Mouse (Mus musculus) ES-E14 (cell line): ENCODE data around the gene Fkbp1a. TPM values are rescaled to one million over a fixed set of nuclear protein-coding genes. Genes with fewer than 3 reads are reported as not detected.

Experiments used
- DNase-seq: peaks from one replicate; pipeline ENCODE4 v3.0.0-alpha.2; 2013; ENCODE audit warnings: low read depth, low spot score
- H3K27ac ChIP-seq: 2 replicates; pipeline ENCODE4 v1.5.1; 2012; ENCODE audit warnings: low read depth, mild to moderate bottlenecking, low read length, moderate library complexity, mixed read lengths; ENCODE audit not compliant: poor library complexity, insufficient read depth, severe bottlenecking
- H3K36me3 ChIP-seq: 2 replicates; pipeline ENCODE4 v1.6.1; 2012; ENCODE audit warnings: mild to moderate bottlenecking, low read length, moderate library complexity, mixed read lengths; ENCODE audit not compliant: control insufficient read depth, poor library complexity, insufficient read depth, severe bottlenecking
- H3K4me1 ChIP-seq, 2 experiments: fragments of 150-350 bp in 1 of 2; sonication (generic) in 1 of 2; 2 replicates each; pipeline ENCODE4 v1.6.1; 2012; ENCODE audit warnings: low read length in 2 of 2, mild to moderate bottlenecking in 1 of 2, mixed read lengths in 1 of 2; ENCODE audit not compliant: control insufficient read depth in 2 of 2, insufficient read depth in 2 of 2, poor library complexity in 1 of 2
- H3K4me3 ChIP-seq, 2 experiments: fragments of 150-350 bp in 1 of 2; sonication (generic) in 1 of 2; 2 replicates each; pipeline ENCODE4 v1.5.1; 2012; ENCODE audit warnings: low read length in 2 of 2, low read depth in 1 of 2, mild to moderate bottlenecking in 1 of 2, mixed read lengths in 1 of 2; ENCODE audit not compliant: insufficient read depth in 1 of 2, poor library complexity in 1 of 2, severe bottlenecking in 1 of 2
- H3K9ac ChIP-seq: 2 replicates; pipeline ENCODE4 v1.6.1; 2012; ENCODE audit warnings: low read depth, mild to moderate bottlenecking, low read length, mixed read lengths; ENCODE audit not compliant: poor library complexity, insufficient read depth, severe bottlenecking
- H3K9me3 ChIP-seq: fragments of 150-350 bp; sonication (generic); 2 replicates; pipeline ENCODE4 v1.6.1; 2012; ENCODE audit warnings: low read depth, mild to moderate bottlenecking, low read length; ENCODE audit not compliant: control insufficient read depth, insufficient read depth
- CHD2 ChIP-seq: IDR thresholded peaks from 2 replicates; pipeline ENCODE4 v1.6.1; 2014; ENCODE audit warnings: mild to moderate bottlenecking, low read depth, low read length, inconsistent platforms
- HCFC1 ChIP-seq: IDR thresholded peaks from 2 replicates; pipeline ENCODE4 v1.6.1; 2012; ENCODE audit warnings: low read length, inconsistent platforms, borderline replicate concordance; ENCODE audit not compliant: insufficient read depth
- MAFK ChIP-seq: IDR thresholded peaks from 2 replicates; pipeline ENCODE4 v1.6.1; 2014; ENCODE audit warnings: mild to moderate bottlenecking, low read depth, low read length, inconsistent platforms; ENCODE audit not compliant: insufficient read depth
- ZC3H11A ChIP-seq: IDR thresholded peaks from 2 replicates; pipeline ENCODE4 v1.6.1; 2012; ENCODE audit warnings: low read depth, mild to moderate bottlenecking, inconsistent platforms, low read length, borderline replicate concordance
- ZNF384 ChIP-seq: IDR thresholded peaks from 2 replicates; pipeline ENCODE4 v1.6.1; 2012; ENCODE audit warnings: low read depth, low read length, inconsistent platforms
- in situ Hi-C, 2 experiments: fragments of 600-800 bp; cut with MboI; formaldehyde crosslinking; loops; one replicate each; pipeline ENCODE4 v1.15.1; 2025; ENCODE audit warnings: low sequenced_read_pairs in 2 of 2, inconsistent platforms in 1 of 2; ENCODE audit not compliant: unreplicated experiment in 2 of 2
- total RNA-seq: library from RNA; depleted of rRNA; stranded (reverse); fragments of 300-350 nt; gene quantifications from 2 replicates; pipeline ENCODE4 v1.2.3, GENCODE M21; 2012; rRNA removed

The Fkbp1a gene
- total RNA-seq, 1 experiment, result 79.5 TPM

DNA sequence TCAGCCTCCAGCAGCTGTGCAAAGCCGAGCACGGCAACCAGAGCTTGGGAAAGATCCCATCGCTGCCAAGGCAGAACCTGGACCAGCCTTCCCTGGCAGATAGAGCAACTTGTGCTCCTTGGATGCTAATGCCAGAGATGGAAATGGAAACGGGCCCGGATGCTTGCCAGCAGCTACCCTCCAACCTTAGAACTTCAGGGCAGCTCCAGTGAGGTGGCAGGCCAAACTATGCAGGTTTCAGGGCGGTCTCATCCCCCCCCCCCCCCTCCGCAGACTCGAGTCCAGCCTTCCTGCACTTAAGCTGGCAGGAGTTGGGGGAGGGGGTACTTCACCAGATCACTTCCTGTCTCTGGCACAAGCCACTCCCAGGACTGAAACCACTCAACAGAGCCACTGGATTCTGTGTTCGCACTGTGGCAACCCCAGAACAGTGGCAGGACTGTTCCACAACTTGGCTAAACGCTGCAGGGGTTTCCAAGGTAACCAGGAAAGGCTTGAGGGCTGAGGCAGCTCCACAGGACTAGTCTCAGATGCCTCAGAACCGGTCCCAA is 63.2 kb downstream of the Fkbp1a start:
- Histone ChIP-seq H3K4me3 (peak overlapping the region in 1 of 2 experiments; percentile 3; a peak in 1 of 4 replicates), H3K27ac (no peak overlapping the region), H3K9me3 (no peaks in the 10 kb centered on the region), H3K36me3 (no peaks in the 10 kb centered on the region), H3K9ac (no peak overlapping the region), H3K4me1 (peaks cover 0 to 6% of the 10 kb centered on the region in 2 experiments; a peak in 1 of 4 replicates)
- in situ Hi-C loops, result no loop called here
- no peak for TF ChIP-seq MAFK
- TF ChIP-seq CHD2, result no peak
- TF ChIP-seq ZNF384, result no peak
- no peak for TF ChIP-seq ZC3H11A
- TF ChIP-seq HCFC1, result no peak
- DNase-seq, result no peak

DNA sequence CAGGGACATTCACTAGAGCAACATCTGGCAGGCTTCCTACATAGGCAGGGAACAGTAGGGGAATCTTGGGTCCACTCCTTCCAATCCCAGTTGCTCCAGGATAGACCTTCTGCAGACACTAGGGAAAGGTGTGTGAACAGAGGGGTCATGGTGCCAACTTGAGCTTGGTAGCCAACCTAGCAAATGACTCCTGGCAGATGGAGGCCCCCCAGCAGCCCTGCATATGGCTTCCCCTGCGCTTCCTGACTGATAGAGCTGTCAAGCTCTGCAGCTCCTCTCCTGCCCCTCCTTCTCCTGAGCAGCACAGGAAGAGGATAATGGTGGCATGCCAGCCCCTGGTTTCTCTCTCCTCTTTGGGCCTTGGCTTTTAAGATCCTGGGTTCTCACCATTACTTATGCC is 66.2 kb downstream of the Fkbp1a start:
- in situ Hi-C loops, result no loop called here
- Histone ChIP-seq H3K4me1 (peaks cover 0 to 6% of the 10 kb centered on the region in 2 experiments; a peak in 1 of 4 replicates), H3K36me3 (no peaks in the 10 kb centered on the region), H3K9me3 (no peaks in the 10 kb centered on the region), H3K4me3 (no peak overlapping the region), H3K9ac (no peak overlapping the region), H3K27ac (no peak overlapping the region)
- DNase-seq, result no peak
- no peak for TF ChIP-seq CHD2
- TF ChIP-seq ZC3H11A, result no peak
- TF ChIP-seq ZNF384, result no peak
- TF ChIP-seq MAFK, result no peak
- TF ChIP-seq HCFC1, result no peak

DNA sequence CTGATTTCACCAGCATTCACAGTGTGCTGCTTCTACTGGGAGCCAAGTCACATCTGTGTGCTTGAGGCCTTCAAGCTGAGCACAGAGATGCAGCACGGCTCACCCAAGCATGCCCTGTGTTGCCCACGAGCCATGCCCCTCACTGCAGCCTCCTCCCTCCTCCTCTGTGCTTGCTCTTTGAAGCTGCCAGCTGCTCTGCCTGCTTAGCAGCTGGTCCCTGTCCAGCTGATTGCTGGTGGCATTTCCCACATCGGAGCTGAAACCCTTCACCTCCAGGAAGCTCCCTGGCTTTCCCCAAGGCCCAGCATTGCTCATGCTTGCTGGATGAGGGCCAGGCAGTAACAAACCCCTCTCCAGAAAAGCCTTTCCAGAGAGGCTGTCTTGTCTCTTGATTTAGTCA is 67.7 kb downstream of the Fkbp1a start:
- DNase-seq, result no peak
- no peak overlapping the region for H3K4me3 ChIP-seq
- in situ Hi-C loops, result no loop called here
- H3K9me3 ChIP-seq, result no peaks in the 10 kb centered on the region
- no peak for TF ChIP-seq HCFC1
- TF ChIP-seq MAFK, result no peak
- no peak for TF ChIP-seq CHD2
- no peak for TF ChIP-seq ZC3H11A
- no peak for TF ChIP-seq ZNF384
- peaks cover 0 to 6% of the 10 kb centered on the region in 2 experiments; a peak in 1 of 4 replicates for H3K4me1 ChIP-seq
- no peak overlapping the region for H3K27ac ChIP-seq
- H3K36me3 ChIP-seq, result no peaks in the 10 kb centered on the region
- H3K9ac ChIP-seq, result no peak overlapping the region

Other genes with a start within 250 kb of the Fkbp1a start
- 0.09 and 0.11 TPM in 2 replicates for gene 4921509C19Rik, start 66.3 kb upstream of the Fkbp1a start, total RNA-seq
- 124 and 155 TPM in 2 replicates for gene Nsfl1c, start 48.3 kb upstream of the Fkbp1a start, total RNA-seq
- 3.2 and 4.1 TPM in 2 replicates for gene Sdcbp2, start 30.1 kb downstream of the Fkbp1a start, total RNA-seq
- 0.18 and 0.37 TPM in 2 replicates for gene Snph, start 90.1 kb downstream of the Fkbp1a start, total RNA-seq
- 0.13 TPM in 1 of 2 replicates, not detected in the other for gene Rad21l, start 126.0 kb downstream of the Fkbp1a start, total RNA-seq
- 0.40 and 0.85 TPM in 2 replicates for gene Tmem74b, start 159.5 kb downstream of the Fkbp1a start, total RNA-seq
- gene Psmf1, start 201.7 kb downstream of the Fkbp1a start, total RNA-seq, result 15.4 and 21.7 TPM in 2 replicates